Mouse (Mus musculus): Measurements from ENCODE around the gene Pcna.
"Not testable (repeated sequence)": the region's sequence is repeated elsewhere in the genome, so short reads cannot be mapped to it uniquely, and the experiment has no call there.

Gene Pcna

DNA sequence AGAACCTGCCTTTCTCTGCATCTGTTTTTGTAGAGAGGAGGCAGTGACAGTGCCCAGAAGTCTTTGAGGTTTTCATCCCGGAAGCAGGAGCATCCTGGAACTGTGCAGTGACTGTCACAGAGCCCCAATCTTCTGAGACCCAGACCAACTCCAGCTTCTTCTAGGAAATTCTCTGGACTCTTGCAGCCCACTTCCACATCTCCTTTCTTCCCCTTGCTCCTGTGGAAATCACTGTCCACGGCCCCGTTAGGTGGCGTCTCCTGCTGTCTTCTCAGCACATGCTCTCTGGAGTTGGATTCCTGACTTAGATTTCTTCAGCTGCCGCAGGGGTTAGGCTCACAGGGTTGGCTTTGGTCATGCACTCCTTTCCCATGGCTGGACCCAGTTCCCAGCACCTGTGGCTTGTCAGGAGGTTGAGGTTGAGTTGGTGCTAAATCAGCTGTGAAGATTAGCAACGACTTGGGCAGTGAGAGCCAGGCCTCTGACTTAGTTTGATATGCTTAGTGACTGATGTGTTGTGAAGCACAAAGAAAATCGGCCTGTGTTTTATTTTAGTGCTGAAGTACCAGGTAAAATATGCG lies 25.2 kb upstream of the Pcna start:
- no peak for DNase-seq (ENCODE audit: extremely low read depth, low read depth, low spot score)

- DNase-seq (ENCODE audit: extremely low read depth, low read depth, low spot score), result no peak
These were observed 23.1 kb upstream of the Pcna start for GRCm38 (mm10) chr2:132276249-132276648.

DNA sequence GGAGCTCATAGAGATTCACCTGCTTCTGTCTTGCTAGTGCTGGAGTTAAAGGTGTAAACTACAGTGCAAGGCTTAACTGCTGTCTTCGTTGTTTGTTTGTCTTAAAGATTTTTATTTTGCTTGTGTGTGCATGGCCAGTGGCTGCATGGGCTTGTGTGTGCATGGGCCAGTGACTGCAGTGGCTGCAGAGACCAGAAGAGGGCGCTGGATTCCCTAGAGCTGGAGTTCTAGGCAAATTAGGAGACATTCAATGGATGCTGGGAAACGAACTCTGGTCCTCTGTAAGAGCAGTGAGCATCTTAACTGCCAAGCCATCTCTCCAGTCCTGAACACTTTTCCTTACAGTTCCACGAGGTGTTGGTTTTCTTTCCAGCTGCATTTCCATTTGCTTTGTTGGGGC lies 22.4 kb upstream of the Pcna start:
- no peak for DNase-seq (ENCODE audit: extremely low read depth, low read depth, low spot score)

- no peak for DNase-seq (ENCODE audit: extremely low read depth, low read depth, low spot score)
These were observed 19.7 kb upstream of the Pcna start for GRCm38 (mm10) chr2:132272694-132273389.

DNA sequence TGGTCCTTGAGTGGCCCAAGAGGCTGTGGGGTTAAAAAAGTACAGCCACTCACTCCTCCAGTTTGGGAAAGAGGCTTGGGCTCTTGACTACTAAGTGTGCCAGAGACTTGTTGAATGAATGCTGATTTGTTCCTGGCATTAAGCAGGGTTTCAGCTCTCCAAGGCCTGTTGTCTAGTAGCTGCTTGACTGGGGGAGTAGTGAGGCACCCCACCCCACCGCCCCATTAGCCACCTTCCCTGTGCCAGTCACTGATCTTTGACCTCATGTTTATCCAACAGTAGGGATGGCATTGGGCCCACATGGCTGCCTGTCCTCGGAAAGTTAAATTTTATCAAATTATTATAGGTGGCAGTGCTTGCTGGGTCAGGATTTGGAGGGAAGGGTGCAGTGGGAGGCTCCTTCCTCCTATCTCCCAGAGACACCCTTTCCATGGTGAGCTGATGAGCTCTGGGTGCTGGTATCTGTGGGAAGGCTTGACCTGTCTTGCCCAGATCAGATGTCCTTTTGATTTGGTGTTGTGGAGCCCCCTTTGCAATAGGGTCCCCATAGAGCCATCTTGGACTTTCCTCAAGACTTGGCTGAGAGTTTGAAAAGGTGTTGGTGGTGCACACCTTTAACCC lies 17.3 kb upstream of the Pcna start:
- DNase-seq (ENCODE audit: extremely low read depth, low read depth, low spot score), result no peak

GRCm38 (mm10) chr2:132269217-132269616 lies 16.1 kb upstream of the Pcna start:
- DNase-seq (ENCODE audit: extremely low read depth, low read depth, low spot score), result no peak

DNA sequence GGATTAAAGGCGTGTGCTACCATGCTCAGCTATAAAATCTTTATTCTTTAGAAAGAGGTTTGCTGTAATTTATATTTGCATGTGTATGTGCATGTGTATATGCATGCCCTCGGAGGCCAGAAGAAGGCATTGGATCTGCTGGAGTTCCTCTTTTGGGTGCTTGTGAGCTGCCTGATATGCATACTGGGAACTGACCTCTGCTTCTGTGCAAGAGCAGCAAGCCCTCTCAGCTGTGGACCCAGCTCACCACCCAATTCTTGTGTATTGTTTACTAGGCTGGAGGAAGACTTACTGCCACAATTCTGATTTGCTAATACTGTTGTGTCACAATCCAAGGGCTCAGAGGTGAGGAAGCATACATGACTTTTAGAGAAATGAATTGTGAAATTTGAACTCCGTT lies 13.0 kb upstream of the Pcna start:
- DNase-seq (ENCODE audit: extremely low read depth, low read depth, low spot score), result no peak

DNA sequence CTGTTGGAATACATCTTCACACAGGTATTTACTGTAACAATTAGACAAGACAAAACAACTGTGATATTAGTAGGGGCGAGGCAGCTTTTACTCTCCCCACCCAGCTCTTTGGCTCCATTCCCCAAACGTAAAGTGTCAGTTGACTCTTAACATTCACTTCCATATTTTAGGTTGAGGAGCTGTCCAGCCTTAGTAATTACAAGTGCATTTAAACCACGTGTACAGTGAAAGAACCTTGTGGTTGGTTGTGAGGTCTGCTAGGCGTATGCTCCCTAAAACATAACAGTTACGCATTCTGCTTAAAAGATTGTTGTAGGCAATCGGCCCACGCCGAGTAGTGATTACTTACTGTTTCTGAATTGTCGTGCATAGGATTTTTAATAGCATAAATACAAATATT lies 12.1 kb upstream of the Pcna start:
- DNase-seq (ENCODE audit: extremely low read depth, low read depth, low spot score), result no peak

GRCm38 (mm10) chr2:132264266-132264710 lies 11.2 kb upstream of the Pcna start:
- no peak for DNase-seq (ENCODE audit: extremely low read depth, low read depth, low spot score)

GRCm38 (mm10) chr2:132263421-132264265 lies 10.5 kb upstream of the Pcna start:
- DNase-seq (ENCODE audit: extremely low read depth, low read depth, low spot score), result no peak

DNA sequence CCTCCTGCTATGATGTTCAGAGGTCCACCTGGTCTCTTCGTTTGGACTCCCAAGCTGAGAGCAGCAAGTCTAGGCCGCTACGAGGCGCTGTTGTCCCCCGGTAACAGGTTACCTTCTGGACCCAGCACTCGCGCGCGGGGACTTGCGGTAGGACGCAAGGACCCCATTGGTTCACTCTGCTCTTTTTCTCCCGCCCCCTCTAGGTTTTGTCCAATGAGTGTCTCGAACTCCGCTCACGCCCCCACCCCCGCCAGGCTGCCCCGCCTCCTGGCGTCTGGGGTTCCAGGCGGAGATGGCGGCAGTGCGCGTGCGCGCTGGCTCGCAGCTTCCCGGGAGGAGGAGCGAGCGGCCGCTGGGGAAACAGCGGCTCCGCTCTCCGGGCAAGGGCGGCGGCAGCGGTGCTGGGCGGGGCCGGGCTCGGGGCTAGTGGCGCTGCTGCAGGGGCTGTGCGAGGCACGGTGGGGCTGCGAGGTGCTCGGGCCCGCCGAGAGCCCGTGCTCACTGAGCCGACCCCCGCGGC lies 9.8 kb upstream of the Pcna start, which contains the start of gene Cds2:
TSS of gene Cds2 (plus strand) at position 270 of the 520 bp plus-strand sequence.
- peak; percentile 88 for DNase-seq (ENCODE audit: extremely low read depth, low read depth, low spot score)

- no peak for DNase-seq (ENCODE audit: extremely low read depth, low read depth, low spot score)
These were observed 9.1 kb upstream of the Pcna start for GRCm38 (mm10) chr2:132262175-132262574.

- DNase-seq (ENCODE audit: extremely low read depth, low read depth, low spot score), result no peak
These were observed 7.5 kb upstream of the Pcna start for GRCm38 (mm10) chr2:132260601-132261000.

- no peak for DNase-seq (ENCODE audit: extremely low read depth, low read depth, low spot score)
These were observed 4.4 kb upstream of the Pcna start for GRCm38 (mm10) chr2:132257350-132258068.

DNA sequence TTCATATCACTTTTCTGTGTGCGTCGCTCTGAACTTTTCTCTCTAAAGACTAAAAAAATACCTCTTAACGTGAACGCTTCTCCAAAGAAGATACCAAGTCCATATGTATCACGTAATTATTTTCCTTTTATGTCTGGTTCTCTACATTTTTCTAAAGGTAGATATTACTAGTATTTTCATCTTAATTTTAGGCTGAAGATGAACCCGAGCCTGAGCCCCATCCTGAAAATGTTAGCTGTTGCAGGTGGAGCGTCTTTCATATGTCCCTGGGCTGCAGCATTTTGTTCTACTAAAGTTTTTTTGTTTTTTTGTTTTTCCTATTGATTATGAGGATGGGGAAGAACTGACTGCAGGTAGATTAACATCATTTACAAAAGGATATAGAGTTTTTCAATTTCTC lies 489 bp upstream of the Pcna start:
- DNase-seq (ENCODE audit: extremely low read depth, low read depth, low spot score), result no peak

DNA sequence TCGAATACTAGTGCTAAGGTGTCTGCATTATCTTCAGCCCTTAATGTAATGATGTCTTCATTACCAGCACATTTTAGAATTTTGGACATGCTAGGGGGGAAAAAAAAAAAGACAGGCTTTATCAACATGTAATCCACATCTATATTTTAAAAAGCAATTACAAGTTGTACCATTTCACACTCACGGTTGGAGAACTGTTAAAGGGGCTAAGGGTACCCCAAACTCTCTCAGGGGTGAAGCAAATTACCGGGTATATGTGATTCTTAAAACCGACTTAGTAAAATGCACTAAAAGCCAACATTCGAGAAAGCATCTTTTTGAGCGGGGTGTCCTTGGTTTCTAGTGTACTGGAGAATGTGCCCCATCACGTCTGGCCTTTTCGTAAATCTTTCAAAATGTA lies 1.2 kb downstream of the Pcna start:
- no peak for DNase-seq (ENCODE audit: extremely low read depth, low read depth, low spot score)

- DNase-seq (ENCODE audit: extremely low read depth, low read depth, low spot score), result peak; percentile 45
These were observed 5.4 kb downstream of the Pcna start, which contains the start of gene Tmem230 for GRCm38 (mm10) chr2:132247539-132248313. Tmem230 (minus strand) TSS chr2:132247807.

- no peak for DNase-seq (ENCODE audit: extremely low read depth, low read depth, low spot score)
These were observed 9.7 kb downstream of the Pcna start for GRCm38 (mm10) chr2:132243370-132243769.

- DNase-seq (ENCODE audit: extremely low read depth, low read depth, low spot score), result not testable (repeated sequence)
These were observed 12.7 kb downstream of the Pcna start for GRCm38 (mm10) chr2:132240457-132240856.

DNA sequence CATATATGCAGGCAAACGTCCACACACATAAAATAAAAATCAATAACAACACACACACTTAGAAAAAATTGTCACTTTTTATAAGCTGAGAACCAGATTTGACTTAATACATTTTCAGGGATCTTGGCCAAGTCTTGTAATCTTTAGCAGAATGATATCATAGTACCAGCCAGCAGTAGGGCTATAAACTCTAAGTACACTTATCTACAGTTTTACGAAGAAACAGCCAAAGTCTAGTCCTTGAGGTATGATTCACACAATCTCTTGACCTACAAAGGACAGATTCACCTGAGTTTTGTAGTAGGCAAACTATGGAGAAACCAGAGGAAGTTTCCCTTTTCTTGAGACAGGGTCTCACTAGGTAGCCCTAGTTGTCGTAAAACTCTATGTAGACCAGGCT lies 13.7 kb downstream of the Pcna start:
- not testable (repeated sequence) for DNase-seq (ENCODE audit: extremely low read depth, low read depth, low spot score)

Measured in fat pad, adult 2 months (tissue).